Mouse (Mus musculus) kidney, adult 2 months (tissue): ENCODE data around the gene Jade1. TPM values are rescaled to one million over a fixed set of nuclear protein-coding genes. Genes with fewer than 3 reads are reported as not detected.
A peak's percentile ranks its signal among the peaks of the same experiment; 100 is the strongest.

ENCODE experiments used
- DNase-seq: peaks from one replicate; pipeline ENCODE4 v3.0.0; 2021
- H3K27ac ChIP-seq: fragments of 200-500 bp; 2 replicates; pipeline ENCODE4 v1.5.1; 2012; ENCODE audit warnings: low read depth, low read length, control low read depth, inconsistent platforms; ENCODE audit not compliant: insufficient read depth
- H3K27me3 ChIP-seq: fragments of 200-500 bp; replicated peaks from 2 replicates; pipeline ENCODE4 v1.6.1; 2012; ENCODE audit warnings: mild to moderate bottlenecking, moderate library complexity, low read length, inconsistent platforms; ENCODE audit not compliant: control insufficient read depth, insufficient read depth
- H3K36me3 ChIP-seq: fragments of 200-500 bp; 2 replicates; pipeline ENCODE4 v1.6.1; 2012; ENCODE audit warnings: mild to moderate bottlenecking, moderate library complexity, low read length, inconsistent platforms; ENCODE audit not compliant: control insufficient read depth, insufficient read depth
- H3K4me1 ChIP-seq: fragments of 200-500 bp; 2 replicates; pipeline ENCODE4 v1.6.1; 2011; ENCODE audit warnings: low read length; ENCODE audit not compliant: control insufficient read depth, insufficient read depth
- H3K4me3 ChIP-seq: fragments of 200-500 bp; 2 replicates; pipeline ENCODE4 v1.5.1; 2011; ENCODE audit warnings: mild to moderate bottlenecking, low read depth, low read length, control low read depth; ENCODE audit not compliant: insufficient read depth
- CTCF ChIP-seq: fragments of 200-500 bp; conservative IDR thresholded peaks from 2 replicates; pipeline ENCODE4 v1.5.1; 2011; ENCODE audit warnings: low read depth, mild to moderate bottlenecking, control low read depth, low read length, moderate library complexity, mixed read lengths; ENCODE audit not compliant: insufficient read depth, insufficient read length
- POLR2A ChIP-seq: fragments of 200-500 bp; IDR thresholded peaks from one replicate; pipeline ENCODE4 v1.6.1; 2011; ENCODE audit warnings: low read depth, low read length, control low read depth
- WGBS: fragments of 180-500 bp; shearing (Covaris S2); methylation state at CpG from one replicate; pipeline ENCODE4 v1.1.7; 2018; 5-methylcytosine and 5-hydroxymethylcytosine counted together
- polyA plus RNA-seq: library from polyadenylated mRNA; depleted of rRNA; stranded (reverse); fragments of >200 nt; gene quantifications from 2 replicates; pipeline ENCODE4 v1.2.3, GENCODE M21; 2012

Gene Jade1
- polyA plus RNA-seq, 1 experiment = 29.9 TPM

DNA sequence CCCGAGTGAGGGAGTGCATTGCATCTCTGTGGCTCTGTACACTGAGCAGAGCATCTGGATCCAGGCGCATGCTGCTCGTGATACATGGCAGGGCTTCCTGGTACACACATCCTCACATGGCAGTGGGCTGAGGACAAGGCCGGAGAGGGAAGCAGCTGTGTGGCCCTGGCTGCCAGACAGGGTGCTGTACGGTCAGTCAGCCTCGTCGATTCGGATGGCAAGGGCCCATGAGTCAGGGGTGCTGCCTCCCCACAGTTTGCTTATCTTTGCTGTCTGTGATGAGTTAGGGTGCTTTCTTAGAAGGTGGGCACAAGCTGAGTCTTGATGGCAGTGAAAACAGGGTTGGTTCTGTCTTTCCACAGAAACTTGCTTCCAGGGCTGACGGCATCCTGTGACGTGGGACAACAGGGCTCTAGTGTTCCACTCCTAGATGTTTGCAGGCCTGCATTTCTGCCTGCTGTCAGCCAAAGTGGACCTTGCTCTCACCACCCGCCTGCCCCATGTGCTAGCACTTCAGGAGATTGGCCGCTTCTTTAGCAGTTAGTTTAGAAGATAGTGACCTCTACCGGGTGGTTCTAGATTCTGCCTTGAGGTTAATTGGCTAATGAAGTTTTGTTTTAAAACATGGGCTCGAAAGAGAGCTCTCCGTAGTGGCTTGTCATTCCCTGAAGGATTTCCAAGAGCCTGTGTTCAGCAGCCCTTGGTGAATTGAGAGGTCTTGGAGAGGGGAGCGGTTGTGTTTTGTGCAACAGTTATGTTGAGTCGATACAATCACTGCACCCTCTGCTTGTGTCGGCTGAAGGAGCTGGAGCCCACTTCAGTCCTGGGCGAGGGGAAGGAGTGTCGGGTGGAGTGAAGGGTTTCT, 35.4 kb downstream of the Jade1 start:
- Histone ChIP-seq H3K4me3 (no peak overlapping the region), H3K36me3 (no peaks in the 10 kb centered on the region; the same call in 1 of the 2 replicates), H3K27me3 (no peaks in the 10 kb centered on the region), H3K27ac (peak overlapping the region; percentile 11), H3K4me1 (peaks cover 51% of the 10 kb centered on the region)
- TF ChIP-seq POLR2A = no peak
- peak; percentile 55 for TF ChIP-seq CTCF
- 54% methylated on average over 20 of the region's 20 CpGs for WGBS
- DNase-seq = peak; percentile 91

DNA sequence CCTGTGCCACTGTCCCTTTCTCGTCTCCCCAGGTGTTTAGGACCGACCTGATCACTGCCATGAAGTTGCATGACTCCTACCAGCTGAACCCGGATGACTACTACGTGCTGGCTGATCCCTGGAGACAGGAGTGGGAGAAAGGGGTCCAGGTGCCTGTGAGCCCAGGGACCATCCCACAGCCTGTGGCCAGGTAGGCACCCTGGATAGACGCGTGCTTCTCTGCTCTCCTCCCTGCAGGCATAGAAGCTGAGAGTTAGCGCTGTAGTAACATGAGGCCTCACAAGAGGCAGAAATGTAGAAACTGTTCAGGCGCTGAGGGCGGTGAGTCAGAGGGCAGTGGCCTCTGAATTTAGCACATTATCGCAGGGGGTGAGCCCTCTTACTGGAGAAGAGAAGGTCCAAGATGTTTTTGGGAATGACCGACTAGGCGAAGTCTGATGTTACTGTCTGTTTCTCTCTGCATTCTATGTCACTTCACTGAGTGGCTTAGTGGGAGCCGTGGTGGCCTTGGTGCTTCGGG, 36.2 kb downstream of the Jade1 start:
- no peak overlapping the region for H3K27ac ChIP-seq
- DNase-seq = no peak
- TF ChIP-seq CTCF (no peak), POLR2A (no peak)
- WGBS = 81% methylated on average over 14 of the region's 14 CpGs
- no peaks in the 10 kb centered on the region for H3K27me3 ChIP-seq
- H3K36me3 ChIP-seq = no peaks in the 10 kb centered on the region; the same call in 1 of the 2 replicates
- no peak overlapping the region for H3K4me3 ChIP-seq
- peaks cover 49% of the 10 kb centered on the region for H3K4me1 ChIP-seq

DNA sequence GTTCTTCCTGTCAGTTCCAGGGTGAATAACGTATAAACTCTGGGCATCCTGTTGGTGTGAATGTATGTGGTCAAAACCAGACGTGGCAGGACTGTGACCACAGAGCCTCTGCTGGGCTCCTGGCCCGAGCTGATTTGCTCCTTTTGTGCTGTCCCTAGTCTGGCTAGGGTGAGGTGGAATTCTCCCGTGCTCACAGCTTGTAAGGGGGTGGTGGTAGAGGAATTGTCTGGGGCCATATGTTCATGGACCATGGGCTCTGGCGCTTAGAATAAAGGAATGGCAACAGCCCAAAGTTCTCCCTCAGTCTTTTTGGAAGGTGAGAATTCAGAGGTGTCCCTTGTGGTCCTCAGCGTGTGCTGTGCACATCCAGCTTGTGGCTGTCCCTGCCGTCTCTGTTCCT, 37.3 kb downstream of the Jade1 start:
- whole genome bisulfite sequencing = 83% methylated on average over 7 of the region's 7 CpGs
- peaks cover 38% of the 10 kb centered on the region for H3K4me1 ChIP-seq
- no peak for TF ChIP-seq CTCF
- no peak for TF ChIP-seq POLR2A
- no peaks in the 10 kb centered on the region; the same call in 1 of the 2 replicates for H3K36me3 ChIP-seq
- no peak overlapping the region for H3K4me3 ChIP-seq
- no peaks in the 10 kb centered on the region for H3K27me3 ChIP-seq
- H3K27ac ChIP-seq = no peak overlapping the region
- DNase-seq = no peak

DNA sequence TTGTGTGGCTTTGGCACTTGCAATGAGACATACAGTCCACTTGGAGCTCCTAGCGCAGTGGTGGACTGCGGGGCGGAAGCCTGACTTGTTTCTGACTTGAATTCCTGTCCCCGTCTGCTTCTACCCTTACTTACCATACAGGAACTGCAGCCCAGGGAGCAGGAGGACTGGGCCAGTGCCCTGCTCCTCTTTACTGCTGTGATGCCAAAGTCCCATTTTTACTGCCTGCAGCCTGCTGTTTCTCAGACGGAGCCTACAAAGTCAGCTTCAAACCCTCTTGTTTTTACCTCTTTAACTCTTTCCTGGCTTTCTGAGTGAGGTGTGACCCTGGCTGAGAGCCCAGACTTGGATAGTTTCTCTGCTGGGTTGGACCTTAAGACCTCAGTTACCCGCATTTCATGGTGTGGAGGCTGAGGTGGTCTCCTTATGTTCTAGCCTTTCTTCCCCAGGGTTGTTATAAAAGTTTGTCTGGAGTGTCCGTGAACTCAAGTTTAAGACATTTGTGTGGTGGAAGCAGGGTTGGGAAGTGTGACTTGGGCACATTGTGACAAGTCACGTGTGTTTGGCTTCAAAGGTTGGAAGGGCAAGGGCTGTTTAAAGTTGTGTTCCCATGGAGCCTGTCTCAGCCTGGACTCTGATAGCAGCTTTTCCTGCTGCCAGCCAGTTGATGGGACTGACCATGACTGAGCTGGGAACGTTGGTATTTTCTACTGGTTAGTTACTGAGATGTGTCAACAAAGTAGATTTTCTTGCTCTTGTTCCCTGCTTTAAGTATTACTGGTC, 38.8 kb downstream of the Jade1 start:
- WGBS = 55% methylated on average over 9 of the region's 9 CpGs
- peak; percentile 85 for DNase-seq
- H3K36me3 ChIP-seq = no peaks in the 10 kb centered on the region; the same call in 1 of the 2 replicates
- TF ChIP-seq POLR2A (no peak), CTCF (no peak)
- peak overlapping the region; percentile 83 for H3K27ac ChIP-seq
- H3K4me1 ChIP-seq = peaks cover 25% of the 10 kb centered on the region
- H3K27me3 ChIP-seq = no peaks in the 10 kb centered on the region
- no peak overlapping the region for H3K4me3 ChIP-seq

DNA sequence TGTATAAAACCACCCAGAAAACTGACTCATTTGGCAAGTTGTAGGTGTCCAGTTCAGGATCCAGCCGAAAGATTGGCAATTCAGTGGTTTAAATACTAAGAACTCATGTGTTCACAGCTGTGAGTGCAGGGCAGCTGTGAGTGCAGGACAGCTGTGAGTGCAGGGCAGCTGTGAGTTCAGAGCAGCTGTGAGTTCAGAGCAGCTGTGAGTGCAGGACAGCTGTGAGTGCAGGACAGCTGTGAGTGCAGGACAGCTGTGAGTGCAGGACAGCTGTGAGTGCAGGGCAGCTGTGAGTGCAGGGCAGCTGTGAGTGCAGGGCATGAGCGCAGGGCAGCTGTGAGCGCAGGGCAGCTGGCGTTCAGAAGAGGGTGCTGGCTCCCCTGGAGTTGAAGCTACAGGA, 39.5 kb downstream of the Jade1 start:
- 90% methylated on average over 4 of the region's 4 CpGs for WGBS
- TF ChIP-seq POLR2A (no peak), CTCF (no peak)
- Histone ChIP-seq H3K27ac (0 out of 2 replicates have a peak overlapping the region, but pooled peaks have one; percentile 4), H3K4me3 (no peak overlapping the region), H3K36me3 (no peaks in the 10 kb centered on the region; the same call in 1 of the 2 replicates), H3K4me1 (peaks cover 20% of the 10 kb centered on the region), H3K27me3 (no peaks in the 10 kb centered on the region)
- no peak for DNase-seq

DNA sequence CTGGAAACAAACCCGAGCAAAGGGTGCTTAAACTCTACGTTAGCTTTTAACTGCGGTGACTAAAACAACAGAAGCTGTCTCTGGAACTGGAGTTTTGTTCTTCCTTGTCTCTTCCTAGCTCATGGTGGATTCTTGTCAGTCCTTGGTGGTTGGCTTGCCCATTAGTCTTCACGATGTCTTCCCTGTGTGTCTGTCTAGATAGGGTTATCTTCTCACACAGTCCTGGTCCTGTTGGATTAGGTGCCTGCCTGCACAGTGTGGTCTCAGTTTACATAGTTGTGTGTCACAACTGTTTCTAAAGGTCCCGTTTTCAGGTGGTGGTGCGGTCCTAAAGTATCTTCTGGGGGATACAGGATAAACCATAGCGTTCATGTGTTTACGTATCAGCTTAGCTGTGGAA, 41.5 kb downstream of the Jade1 start:
- no peak for TF ChIP-seq CTCF
- no peak for TF ChIP-seq POLR2A
- Histone ChIP-seq H3K27me3 (no peaks in the 10 kb centered on the region), H3K4me3 (no peak overlapping the region), H3K36me3 (no peaks in the 10 kb centered on the region; the same call in 1 of the 2 replicates), H3K4me1 (peaks cover 18% of the 10 kb centered on the region; the same call in 1 of the 2 replicates), H3K27ac (no peak overlapping the region)
- 93% methylated on average over 8 of the region's 8 CpGs for WGBS
- no peak for DNase-seq

DNA sequence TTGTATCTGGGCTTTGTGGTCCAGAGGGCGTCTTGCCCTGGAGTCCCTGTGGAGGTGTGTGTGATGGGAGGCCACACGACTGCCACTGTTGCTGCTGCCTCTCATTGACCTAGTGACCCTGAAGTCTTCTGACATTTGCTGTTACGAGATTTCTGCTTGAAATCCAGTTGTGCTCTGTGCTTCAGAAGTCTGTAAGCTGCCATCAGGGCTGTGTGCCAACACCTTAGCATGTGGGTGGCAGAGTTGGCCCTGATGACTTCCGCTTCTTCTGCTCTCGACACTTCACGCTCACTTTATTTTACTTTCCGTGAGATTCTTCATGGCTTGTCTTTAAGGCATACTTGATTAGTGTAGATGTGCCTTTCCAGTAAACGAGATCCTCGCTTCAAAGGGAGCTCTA, 42.9 kb downstream of the Jade1 start:
- no peak for DNase-seq
- no peak overlapping the region for H3K27ac ChIP-seq

More for the DNA sequence above, 42.9 kb downstream of the Jade1 start:
- no peaks in the 10 kb centered on the region; the same call in 1 of the 2 replicates for H3K36me3 ChIP-seq
- WGBS = 70% methylated on average over 9 of the region's 9 CpGs
- no peak for TF ChIP-seq CTCF
- no peak for TF ChIP-seq POLR2A
- H3K4me1 ChIP-seq = peaks cover 18% of the 10 kb centered on the region; the same call in 1 of the 2 replicates
- no peak overlapping the region for H3K4me3 ChIP-seq
- H3K27me3 ChIP-seq = no peaks in the 10 kb centered on the region
